Mouse (Mus musculus) ES-E14 (cell line): ENCODE data around the gene Rab17. TPM values are rescaled to one million over a fixed set of nuclear protein-coding genes. Genes with fewer than 3 reads are reported as not detected.

Source experiments
- DNase-seq: peaks from one replicate; pipeline ENCODE4 v3.0.0-alpha.2; 2013; ENCODE audit warnings: low read depth, low spot score
- H3K27ac ChIP-seq: 2 replicates; pipeline ENCODE4 v1.5.1; 2012; ENCODE audit warnings: low read depth, mild to moderate bottlenecking, low read length, moderate library complexity, mixed read lengths; ENCODE audit not compliant: poor library complexity, insufficient read depth, severe bottlenecking
- H3K36me3 ChIP-seq: 2 replicates; pipeline ENCODE4 v1.6.1; 2012; ENCODE audit warnings: mild to moderate bottlenecking, low read length, moderate library complexity, mixed read lengths; ENCODE audit not compliant: control insufficient read depth, poor library complexity, insufficient read depth, severe bottlenecking
- H3K4me1 ChIP-seq, 2 experiments: fragments of 150-350 bp in 1 of 2; sonication (generic) in 1 of 2; 2 replicates each; pipeline ENCODE4 v1.6.1; 2012; ENCODE audit warnings: low read length in 2 of 2, mild to moderate bottlenecking in 1 of 2, mixed read lengths in 1 of 2; ENCODE audit not compliant: control insufficient read depth in 2 of 2, insufficient read depth in 2 of 2, poor library complexity in 1 of 2
- H3K4me3 ChIP-seq, 2 experiments: fragments of 150-350 bp in 1 of 2; sonication (generic) in 1 of 2; 2 replicates each; pipeline ENCODE4 v1.5.1; 2012; ENCODE audit warnings: low read length in 2 of 2, low read depth in 1 of 2, mild to moderate bottlenecking in 1 of 2, mixed read lengths in 1 of 2; ENCODE audit not compliant: insufficient read depth in 1 of 2, poor library complexity in 1 of 2, severe bottlenecking in 1 of 2
- H3K9ac ChIP-seq: 2 replicates; pipeline ENCODE4 v1.6.1; 2012; ENCODE audit warnings: low read depth, mild to moderate bottlenecking, low read length, mixed read lengths; ENCODE audit not compliant: poor library complexity, insufficient read depth, severe bottlenecking
- H3K9me3 ChIP-seq: fragments of 150-350 bp; sonication (generic); 2 replicates; pipeline ENCODE4 v1.6.1; 2012; ENCODE audit warnings: low read depth, mild to moderate bottlenecking, low read length; ENCODE audit not compliant: control insufficient read depth, insufficient read depth
- CHD2 ChIP-seq: IDR thresholded peaks from 2 replicates; pipeline ENCODE4 v1.6.1; 2014; ENCODE audit warnings: mild to moderate bottlenecking, low read depth, low read length, inconsistent platforms
- HCFC1 ChIP-seq: IDR thresholded peaks from 2 replicates; pipeline ENCODE4 v1.6.1; 2012; ENCODE audit warnings: low read length, inconsistent platforms, borderline replicate concordance; ENCODE audit not compliant: insufficient read depth
- MAFK ChIP-seq: IDR thresholded peaks from 2 replicates; pipeline ENCODE4 v1.6.1; 2014; ENCODE audit warnings: mild to moderate bottlenecking, low read depth, low read length, inconsistent platforms; ENCODE audit not compliant: insufficient read depth
- ZC3H11A ChIP-seq: IDR thresholded peaks from 2 replicates; pipeline ENCODE4 v1.6.1; 2012; ENCODE audit warnings: low read depth, mild to moderate bottlenecking, inconsistent platforms, low read length, borderline replicate concordance
- ZNF384 ChIP-seq: IDR thresholded peaks from 2 replicates; pipeline ENCODE4 v1.6.1; 2012; ENCODE audit warnings: low read depth, low read length, inconsistent platforms
- in situ Hi-C, 2 experiments: fragments of 600-800 bp; cut with MboI; formaldehyde crosslinking; loops; one replicate each; pipeline ENCODE4 v1.15.1; 2025; ENCODE audit warnings: low sequenced_read_pairs in 2 of 2, inconsistent platforms in 1 of 2; ENCODE audit not compliant: unreplicated experiment in 2 of 2
- total RNA-seq: library from RNA; depleted of rRNA; stranded (reverse); fragments of 300-350 nt; gene quantifications from 2 replicates; pipeline ENCODE4 v1.2.3, GENCODE M21; 2012; rRNA removed

The Rab17 gene
- total RNA-seq: 0.62 and 0.63 TPM in 2 replicates

DNA sequence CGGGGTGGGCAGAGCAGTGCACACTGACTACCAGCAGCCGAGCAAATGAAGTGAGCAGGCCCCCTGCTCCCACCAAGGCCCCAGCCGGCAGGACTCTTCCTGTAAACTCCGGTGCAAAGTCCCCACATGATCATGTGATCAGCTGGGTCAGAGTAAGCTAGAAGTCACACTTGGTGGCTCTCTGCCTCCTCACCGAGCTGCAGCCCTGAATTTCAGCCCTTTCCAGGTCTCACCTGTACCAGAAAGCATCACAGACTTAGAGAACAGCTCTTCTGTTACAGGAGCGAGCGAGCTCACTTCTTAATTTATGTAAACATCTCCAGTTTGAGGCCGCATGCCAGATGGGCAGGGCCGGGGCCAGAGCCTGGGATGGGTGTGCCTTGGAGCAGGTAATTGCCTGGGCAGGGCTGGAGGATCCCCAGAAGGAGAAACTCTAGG is at the start of gene Rab17:
Rab17 (minus strand) TSS at position 315 of the 438 bp plus-strand sequence.
- Histone ChIP-seq H3K9me3 (no peaks in the 10 kb centered on the region), H3K9ac (no peak within 1 kb of the TSS), H3K36me3 (no peaks in the 10 kb centered on the region), H3K4me3 (no peak within 1 kb of the TSS), H3K27ac (no peak within 1 kb of the TSS), H3K4me1 (peaks cover 0 to 5% of the 10 kb centered on the region in 2 experiments; a peak in 1 of 4 replicates)
- TF ChIP-seq HCFC1 (no peak), CHD2 (no peak), ZNF384 (no peak), MAFK (no peak), ZC3H11A (no peak)
- DNase-seq: no peak
- in situ Hi-C loops: loop anchor here in 1 of 2 experiments (25.0 kb wide), 1 partner anchor 332 kb away; no protein-coding TSS in a partner anchor

DNA sequence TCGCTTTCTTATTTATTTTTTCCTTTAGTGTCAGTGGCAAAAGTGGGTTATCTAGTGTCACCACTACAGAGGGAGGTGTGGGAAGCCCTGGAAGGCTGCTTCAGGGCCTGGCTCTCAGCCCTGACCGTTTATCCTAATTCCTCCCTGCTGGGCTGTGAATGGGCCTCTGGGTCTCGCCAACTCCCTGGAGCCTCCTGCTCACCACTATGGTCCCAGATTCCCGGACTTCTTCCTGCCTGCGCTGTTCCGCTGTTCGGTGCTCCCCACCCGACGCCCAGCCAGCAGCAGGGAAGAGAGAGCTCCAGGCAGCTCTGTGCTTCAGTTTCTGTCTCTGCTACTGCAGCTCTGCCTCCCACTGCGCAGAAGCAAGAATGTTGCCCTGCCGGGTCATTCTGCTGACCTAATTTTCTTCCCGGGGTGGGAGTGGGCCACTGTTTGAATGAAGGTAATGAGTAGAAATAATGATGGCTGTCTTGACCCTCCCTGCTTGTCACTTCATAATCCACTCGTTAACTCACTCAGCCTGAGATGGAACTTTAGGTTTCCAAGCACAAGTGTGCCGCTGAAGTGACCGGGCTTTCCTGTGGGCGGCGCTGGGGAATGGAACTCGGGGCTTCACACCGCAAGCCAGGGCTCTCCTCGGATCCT is 47.8 kb upstream of the Rab17 start:
- TF ChIP-seq ZC3H11A (no peak), HCFC1 (no peak), MAFK (no peak), ZNF384 (no peak)
- no peaks in the 10 kb centered on the region for H3K9me3 ChIP-seq
- H3K36me3 ChIP-seq: no peaks in the 10 kb centered on the region
- DNase-seq: no peak
- peak overlapping the region in 1 of 2 experiments; percentile 10; a peak in 1 of 4 replicates for H3K4me3 ChIP-seq
- 0 out of 4 replicates have a peak, but pooled peaks cover 0 to 2% of the 10 kb centered on the region in 2 experiments for H3K4me1 ChIP-seq
- no peak overlapping the region for H3K9ac ChIP-seq
- in situ Hi-C loops: no loop called here
- no peak overlapping the region for H3K27ac ChIP-seq

DNA sequence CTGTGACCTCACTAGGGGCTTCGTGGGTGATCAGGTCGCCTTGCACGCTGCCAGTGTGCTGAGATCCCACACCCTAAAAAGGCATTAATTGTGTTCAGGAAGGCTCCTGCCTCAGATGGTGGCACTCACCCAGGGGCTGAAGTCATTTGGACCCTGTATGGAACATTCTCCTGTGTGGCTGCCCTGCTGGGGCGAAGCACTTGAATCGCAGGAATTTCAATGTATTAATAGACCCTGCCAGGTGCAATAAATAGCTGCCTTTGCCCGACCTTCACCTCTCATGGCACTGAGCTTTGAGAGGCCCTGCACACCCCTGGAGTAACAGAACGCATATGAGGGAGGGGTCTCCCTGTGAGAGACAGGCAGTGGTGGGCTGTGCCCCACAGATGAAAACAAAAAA is 46.1 kb upstream of the Rab17 start:
- TF ChIP-seq CHD2: no peak
- no peak for TF ChIP-seq ZC3H11A
- no peak for TF ChIP-seq HCFC1
- TF ChIP-seq ZNF384: no peak
- no peak for TF ChIP-seq MAFK
- no peaks in the 10 kb centered on the region for H3K36me3 ChIP-seq
- in situ Hi-C loops: no loop called here
- no peaks in the 10 kb centered on the region for H3K9me3 ChIP-seq
- no peak overlapping the region for H3K27ac ChIP-seq
- H3K4me1 ChIP-seq: 0 out of 4 replicates have a peak, but pooled peaks cover 0 to 2% of the 10 kb centered on the region in 2 experiments
- no peak for DNase-seq
- H3K4me3 ChIP-seq: no peak overlapping the region
- no peak overlapping the region for H3K9ac ChIP-seq

DNA sequence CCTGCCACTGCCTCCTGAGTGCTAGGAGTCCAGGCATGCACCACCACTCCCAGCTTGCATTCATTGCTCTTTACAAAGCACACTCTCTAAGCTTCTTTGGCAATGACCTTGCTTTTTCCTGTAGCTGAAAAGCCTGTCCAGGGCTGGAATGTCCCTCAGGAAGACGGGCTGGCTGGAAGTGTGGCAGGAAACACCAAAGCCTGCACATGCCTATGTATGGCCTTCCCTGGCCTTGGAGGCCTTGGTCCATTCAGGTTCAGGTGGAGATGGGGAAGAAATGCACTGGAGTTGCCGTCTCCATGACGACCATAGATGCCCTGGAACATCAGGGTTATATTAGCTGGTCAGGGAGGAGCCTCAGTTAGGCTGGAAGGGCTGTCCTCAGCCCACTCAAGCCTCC is 44.3 kb upstream of the Rab17 start:
- Histone ChIP-seq H3K4me1 (0 out of 4 replicates have a peak, but pooled peaks cover 0 to 2% of the 10 kb centered on the region in 2 experiments), H3K9me3 (no peaks in the 10 kb centered on the region), H3K9ac (no peak overlapping the region), H3K4me3 (no peak overlapping the region), H3K36me3 (no peaks in the 10 kb centered on the region), H3K27ac (no peak overlapping the region)
- TF ChIP-seq ZC3H11A (no peak), ZNF384 (no peak)
- DNase-seq: no peak
- in situ Hi-C loops: no loop called here
